Mouse (Mus musculus) ES-Bruce4 (cell line): Measurements from ENCODE around the gene Adarb1.

Source experiments
- CTCF ChIP-seq: IDR thresholded peaks from one replicate; pipeline ENCODE4 v1.8.1; 2011; ENCODE audit warnings: low read depth, low read length
- POLR2A ChIP-seq: IDR thresholded peaks from one replicate; pipeline ENCODE4 v1.8.1; 2011; ENCODE audit warnings: low read length; ENCODE audit not compliant: insufficient read depth

DNA sequence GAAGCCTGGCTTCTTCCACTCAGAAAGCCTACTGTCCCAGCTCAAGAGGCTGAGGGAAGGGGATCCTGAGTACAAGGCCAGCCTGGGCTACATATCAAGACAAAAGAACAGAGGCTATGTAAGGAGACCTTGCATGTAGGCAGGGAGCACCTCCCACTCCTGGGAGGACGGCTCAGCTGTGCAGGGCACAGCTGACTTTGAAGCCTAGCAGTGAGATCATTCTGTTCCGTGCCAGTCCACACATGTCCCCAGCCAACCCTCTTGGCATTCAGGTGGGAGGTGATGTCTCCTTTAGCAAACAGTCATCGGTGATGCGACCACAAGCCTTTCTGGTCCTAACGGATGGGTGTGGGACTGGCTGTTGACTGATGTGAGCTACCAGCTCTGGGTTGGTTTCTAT lies 47.8 kb upstream of the Adarb1 start:
- TF ChIP-seq CTCF (no peak), POLR2A (no peak)
